Mouse (Mus musculus) heart, postnatal 36 days (tissue): ENCODE data around the gene Nfam1. TPM values are rescaled to one million over a fixed set of nuclear protein-coding genes. Genes with fewer than 3 reads are reported as not detected.

Experiments
- DNase-seq, 2 experiments: peaks; one replicate each; pipeline ENCODE4 v3.0.0; 2021 to 2022
- intact Hi-C: fragments of 180-260 bp; cut with DNase I; formaldehyde crosslinking; loops from one replicate; pipeline ENCODE4 v1.15.1; 2025
- total RNA-seq, 2 experiments: library from RNA; stranded (reverse); gene quantifications; 2 replicates each; pipeline ENCODE4 v1.2.3; 2021

Nfam1 gene
- total RNA-seq, 2 experiments from 2014 or later: 2.3 to 4.4 TPM

DNA sequence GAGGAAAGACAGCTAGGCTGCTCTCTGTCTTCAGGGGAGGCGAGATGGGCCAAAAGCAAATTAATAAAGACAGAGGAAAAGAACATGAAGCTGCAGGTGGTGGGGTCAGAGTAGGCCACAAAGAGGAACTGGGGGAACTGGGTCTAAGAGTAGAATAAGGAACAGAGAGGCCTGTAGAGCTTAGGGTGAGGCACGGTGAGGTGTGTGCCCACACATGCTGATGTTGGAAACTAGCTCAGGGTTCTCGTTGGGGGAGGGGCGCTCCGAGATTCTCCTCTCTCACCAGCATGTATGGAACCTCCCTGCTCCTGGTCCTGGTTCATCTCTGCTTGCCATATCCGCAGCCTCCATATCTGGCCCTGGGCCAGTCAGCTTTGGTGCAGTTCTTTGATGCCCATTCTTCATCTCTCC lies 34.3 kb downstream of the Nfam1 start:
- no peak for DNase-seq
- intact Hi-C loops: no loop called here

DNA sequence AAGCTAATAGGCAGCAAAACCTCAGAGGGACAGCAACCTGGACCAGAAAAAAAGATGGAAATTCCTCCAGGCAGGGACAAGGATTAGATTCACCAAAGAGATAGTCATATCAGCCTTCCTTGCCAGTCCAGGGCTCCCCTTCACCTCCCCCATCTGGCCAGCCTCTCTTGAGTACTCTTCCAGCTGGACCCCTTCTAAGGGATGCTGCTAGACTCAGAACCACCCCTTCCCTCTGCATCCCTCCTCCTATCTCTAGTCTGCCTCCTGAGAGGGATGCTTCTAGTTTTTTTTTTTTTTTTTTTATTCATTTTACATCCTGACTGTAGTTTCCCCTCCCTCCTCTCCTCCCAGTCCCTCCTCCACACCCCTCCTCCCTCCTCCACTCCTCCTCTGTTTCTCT lies 36.7 kb downstream of the Nfam1 start:
- DNase-seq: no peak
- intact Hi-C loops: no loop called here

DNA sequence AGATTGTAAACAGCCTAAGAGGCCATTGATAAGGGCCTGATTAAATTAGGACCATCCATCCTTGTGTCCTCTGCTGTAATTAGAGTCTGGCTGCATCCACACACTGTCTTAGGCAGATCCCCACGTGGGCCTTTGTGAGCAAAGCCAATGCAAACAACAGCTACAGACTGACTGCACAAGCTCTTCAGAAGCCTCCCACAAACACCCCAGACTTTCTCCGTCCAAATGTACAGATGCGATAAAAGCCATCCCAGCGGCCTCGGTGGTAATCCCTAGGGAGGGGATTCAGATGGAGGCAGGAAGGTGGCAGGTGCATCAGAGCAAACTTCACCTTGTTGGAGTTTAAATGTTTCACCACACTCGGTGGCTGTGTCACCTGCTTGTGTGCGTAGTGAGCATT lies 37.9 kb downstream of the Nfam1 start:
- intact Hi-C loops: no loop called here
- no peak for DNase-seq

DNA sequence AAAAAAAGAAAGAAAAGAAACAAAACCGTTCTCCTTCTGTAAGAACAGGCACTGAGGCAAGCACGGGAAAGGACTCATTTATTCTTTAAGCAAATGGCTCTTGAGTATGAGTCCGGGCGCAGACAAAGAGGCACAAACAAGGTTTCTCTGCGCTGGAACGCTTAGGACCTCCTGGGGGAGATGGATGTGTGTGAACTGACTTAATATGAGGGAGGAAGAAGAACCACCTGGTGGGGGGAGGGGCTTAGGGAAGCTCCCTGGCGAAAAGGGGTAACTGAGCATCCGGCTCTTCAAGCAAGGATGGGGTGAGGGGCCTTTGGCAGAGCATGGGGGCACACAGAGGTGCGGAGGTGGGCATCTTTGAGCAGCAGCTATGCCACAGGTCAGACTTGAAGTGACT lies 40.2 kb downstream of the Nfam1 start:
- intact Hi-C loops: no loop called here
- no peak for DNase-seq

DNA sequence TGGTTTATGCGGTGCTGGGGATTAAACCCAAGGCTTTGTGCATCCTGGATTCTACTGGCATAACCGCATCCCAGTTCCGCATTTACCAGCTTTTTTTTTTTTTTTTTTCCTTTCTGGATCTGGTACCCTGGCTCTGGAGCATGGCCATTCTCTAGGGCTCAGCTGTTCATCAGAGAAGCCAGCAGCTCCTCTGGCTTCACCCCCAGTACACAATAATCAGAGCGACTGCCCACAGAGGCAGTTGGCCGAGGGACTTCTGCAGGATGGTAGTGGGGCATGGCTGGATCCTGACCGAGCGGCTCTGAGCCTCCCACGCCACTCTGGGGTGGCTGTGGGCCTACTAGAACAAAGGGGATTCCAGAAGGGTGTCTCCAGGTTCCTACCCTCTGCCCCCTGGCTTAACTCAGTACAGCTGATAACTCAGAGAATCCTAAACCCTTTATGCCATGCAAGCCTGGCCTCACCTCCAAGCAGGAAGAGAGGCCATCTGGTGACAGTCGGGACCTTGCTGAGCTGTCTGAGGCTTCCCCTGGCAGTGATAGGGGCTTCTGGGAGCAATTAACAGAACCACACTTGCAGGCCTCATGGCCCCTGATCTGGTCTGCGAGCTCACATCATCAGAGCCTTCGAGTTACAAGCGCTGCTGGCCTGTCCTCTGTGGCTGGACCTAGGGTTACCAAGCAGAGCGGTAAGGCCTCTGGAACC lies 40.9 kb downstream of the Nfam1 start:
- no peak for DNase-seq
- intact Hi-C loops: no loop called here

DNA sequence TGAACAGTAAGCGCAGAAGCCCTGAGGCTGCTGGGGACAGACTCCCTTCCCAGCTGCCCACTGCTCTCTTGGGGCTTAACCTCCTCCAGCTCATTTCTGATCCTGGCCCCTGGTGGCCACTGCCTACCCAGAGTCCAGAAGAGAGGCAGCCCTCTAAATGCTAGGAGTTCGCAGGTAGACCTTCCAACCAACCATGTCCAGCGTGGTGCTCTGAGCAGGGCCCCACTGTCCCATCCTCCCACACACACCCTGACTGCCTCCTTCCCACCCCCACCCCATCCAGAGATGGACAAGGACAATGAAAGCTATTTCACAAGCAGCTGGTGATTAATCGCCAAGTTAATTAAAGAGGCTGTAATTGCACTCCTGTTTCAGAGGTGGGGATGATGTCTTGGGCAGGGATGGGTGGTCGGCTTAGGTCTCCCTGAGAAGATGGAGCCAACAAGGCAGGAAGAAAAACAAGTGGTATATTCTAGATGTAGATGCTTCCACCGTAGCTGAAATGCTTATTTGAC lies 43.9 kb downstream of the Nfam1 start:
- intact Hi-C loops: no loop called here
- DNase-seq: no peak

DNA sequence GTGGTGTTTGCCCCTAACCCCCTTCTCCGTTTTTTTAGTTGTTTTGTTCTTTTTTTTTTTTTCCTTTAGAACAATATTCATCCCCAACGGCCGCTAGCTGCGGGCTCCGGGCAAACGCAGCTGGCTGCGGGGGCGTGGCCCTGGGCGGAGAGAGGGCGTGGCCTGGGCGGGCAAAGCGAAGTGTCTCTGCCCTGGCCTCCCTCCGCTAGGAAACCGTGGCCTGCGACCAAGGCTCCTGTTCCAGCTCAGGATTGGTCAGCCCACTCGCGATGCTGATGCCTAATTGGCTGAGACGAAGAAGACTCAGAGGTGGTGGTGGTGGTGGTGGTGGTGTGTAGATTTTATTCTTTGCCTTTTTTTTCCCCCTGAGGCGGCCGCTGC lies 45.4 kb downstream of the Nfam1 start, which contains the start of gene Tcf20:
Gene Tcf20, minus strand, starts transcription at position 141 of the 381 bp plus-strand sequence.
- DNase-seq: peak; percentile 94 to 98
- intact Hi-C loops: no loop called here

DNA sequence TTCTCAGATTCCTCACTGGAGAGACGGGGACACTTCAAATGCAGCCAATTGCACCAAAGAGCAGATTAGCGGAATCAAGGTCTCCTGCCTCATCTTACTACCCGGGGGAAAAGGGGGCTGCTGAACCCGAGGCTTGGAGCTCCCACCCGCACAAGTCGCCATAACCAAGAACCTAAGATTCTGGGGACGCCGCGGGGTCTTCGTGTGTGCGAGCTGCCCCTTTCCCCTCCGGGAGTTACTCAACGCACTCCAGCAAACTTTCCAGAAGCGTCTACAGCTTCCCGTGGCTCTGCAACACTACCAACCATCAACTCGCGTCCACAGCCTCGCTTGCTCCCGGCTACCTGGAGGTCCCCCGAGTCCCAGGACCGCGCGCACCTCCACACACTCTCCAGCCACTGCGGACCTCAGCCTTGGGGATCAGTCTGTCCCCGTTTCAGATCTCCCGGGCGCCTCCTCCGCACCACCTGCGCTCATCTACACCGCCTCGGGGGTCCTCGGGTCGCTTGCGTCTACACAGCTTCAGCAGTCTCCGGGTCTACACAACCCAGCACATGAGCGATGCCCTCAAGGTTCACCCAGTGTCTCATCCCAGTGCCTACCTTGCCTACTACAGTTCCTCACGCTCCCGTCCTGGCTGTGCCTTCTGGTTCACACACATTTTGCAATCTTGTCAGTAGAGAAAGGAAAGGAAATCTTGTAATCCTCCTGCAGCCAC lies 45.9 kb downstream of the Nfam1 start:
- DNase-seq: no peak
- intact Hi-C loops: no loop called here

DNA sequence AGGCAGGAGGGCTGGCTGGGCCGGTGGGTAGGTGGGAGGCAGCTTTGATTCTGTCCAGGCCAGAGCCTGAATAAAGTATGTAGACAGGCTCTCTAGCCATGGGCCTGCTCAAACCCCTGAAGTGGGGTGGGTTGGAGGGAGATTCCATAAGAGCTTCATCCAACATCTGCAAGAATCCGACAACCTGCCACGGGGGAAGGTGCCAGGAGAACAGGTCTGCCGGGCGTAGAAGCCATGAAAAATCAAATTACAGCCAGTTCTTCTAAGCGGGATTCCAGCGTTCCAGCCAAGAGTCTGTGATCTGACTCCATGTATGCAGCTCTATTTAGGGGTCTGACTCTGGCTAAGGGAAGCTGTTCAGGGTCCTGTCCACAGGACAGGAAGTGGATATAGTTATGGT lies 48.5 kb downstream of the Nfam1 start:
- intact Hi-C loops: no loop called here
- DNase-seq: no peak

DNA sequence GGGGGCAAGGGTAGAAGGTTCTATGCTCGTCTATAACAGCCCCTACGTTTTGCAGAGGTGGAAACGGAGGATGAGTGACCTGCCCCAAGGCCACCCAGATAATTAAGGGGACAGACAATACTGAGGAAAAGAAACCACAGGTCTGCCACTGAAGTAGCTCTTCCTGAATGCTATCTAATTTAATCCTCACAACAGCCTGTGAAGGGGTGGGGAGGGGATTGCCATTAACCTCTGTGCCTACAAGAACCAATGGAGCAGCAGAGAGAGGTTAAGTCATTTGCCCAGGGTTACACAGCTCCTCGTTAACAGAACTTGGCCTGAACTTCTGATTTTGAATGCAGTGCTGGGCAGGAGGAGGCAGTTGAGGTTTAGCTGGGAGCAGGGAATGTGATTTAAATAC lies 49.0 kb downstream of the Nfam1 start:
- intact Hi-C loops: no loop called here
- DNase-seq: no peak

DNA sequence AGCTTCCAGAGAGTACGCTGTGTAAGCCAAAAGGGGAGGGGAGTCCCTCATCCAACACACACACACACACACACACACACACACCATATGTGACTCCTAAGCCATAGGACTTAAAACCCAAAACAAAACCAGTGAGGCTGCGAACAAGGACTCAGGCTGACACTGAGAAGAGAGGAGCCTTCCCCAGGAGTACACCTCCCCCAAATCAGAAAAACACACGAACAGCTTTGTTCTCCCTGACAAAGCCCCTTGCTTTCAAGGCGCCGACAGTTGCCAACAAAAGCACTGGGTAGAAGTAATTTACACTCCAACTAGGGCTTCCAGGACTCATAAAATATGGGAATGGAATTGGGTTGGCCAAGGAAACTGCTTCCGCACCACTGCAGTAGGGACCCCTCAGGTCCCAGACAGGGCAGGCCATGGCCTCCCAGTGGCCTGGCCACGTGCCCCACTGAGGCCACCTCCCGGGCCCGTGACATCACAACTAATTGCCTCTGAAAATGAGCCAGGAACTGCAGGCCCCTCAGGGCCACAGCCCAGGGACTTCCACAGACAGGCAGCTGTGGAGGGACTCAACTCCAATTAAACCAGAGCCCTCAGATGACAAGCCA lies 49.6 kb downstream of the Nfam1 start:
- DNase-seq: peak in 1 of 2 experiments; percentile 17

DNA sequence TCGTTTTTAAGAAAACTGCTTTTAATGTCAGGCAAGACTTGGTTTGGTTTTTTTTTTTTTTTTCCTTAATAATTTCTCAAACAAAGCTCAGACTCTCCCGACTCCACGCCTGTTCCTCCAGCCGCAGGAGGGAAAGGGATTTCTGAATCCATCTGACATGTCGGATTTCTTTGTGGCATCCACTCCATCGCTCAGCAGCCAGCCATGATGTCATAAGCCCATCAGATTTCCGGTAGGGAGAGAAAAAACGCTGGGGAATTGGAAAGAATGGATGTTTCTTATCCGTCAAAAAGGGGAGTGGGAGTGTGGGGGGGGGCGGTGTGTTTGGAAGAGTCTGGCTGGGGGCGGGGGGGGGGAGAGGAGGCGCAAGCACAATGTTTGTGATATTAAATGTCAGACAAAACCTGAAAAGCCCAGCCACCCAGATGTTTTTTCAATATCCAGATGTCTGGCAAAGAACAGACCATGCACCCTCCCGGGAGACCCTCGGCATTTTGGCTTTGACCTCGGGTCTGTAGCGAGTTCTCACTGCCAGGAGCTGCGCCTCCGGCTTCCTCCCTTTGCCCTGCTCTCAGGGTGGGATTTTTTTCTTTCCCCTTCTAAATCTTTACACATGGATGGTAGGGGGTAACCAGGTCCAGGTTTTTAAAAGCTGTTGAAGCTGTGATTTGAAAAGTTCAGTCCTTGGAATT lies 50.2 kb downstream of the Nfam1 start:
- peak in 1 of 2 experiments; percentile 41 for DNase-seq
- intact Hi-C loops: no loop called here

More for the DNA sequence above, 49.6 kb downstream of the Nfam1 start:
- intact Hi-C loops: no loop called here

DNA sequence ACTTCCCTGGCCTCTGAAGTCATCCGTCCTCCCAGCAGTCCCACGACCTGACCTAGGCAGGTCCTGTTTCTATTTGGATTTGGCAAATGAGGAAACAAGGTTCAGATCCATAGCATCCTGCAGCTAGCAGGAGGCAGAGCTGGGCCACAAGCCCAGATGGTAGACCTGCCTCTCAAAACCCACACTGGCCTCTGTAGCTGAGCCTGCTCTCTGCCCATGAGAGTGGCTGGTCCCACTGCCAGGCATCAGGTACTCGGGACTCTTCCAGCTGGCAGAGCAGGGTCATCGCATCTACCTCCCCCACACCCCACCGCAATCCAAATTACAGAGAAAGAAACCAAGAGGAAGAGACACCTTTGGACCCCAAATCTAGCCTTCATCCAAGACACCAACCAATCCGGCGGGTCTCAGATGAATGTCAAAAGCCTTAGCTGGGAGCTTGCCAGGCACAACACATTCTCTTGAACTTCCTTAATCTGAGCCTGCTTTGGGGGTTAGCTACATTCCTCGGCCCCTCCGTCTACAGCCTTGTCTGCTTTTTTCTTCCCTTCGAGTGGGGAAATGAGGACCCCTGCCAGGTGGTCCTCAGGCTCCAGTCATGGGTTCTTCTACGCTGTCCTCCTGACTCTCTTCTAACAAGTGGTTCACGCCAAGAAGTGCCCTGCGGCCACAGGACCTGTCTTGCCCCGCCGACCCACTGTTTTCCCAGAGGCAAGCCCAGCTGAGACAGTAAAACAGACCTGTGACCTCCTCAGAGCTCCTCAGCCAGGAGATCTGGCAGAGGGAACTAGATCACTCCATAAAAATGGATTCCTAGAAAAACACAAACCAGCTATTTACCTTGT lies 51.2 kb downstream of the Nfam1 start:
- intact Hi-C loops: no loop called here
- DNase-seq: no peak

DNA sequence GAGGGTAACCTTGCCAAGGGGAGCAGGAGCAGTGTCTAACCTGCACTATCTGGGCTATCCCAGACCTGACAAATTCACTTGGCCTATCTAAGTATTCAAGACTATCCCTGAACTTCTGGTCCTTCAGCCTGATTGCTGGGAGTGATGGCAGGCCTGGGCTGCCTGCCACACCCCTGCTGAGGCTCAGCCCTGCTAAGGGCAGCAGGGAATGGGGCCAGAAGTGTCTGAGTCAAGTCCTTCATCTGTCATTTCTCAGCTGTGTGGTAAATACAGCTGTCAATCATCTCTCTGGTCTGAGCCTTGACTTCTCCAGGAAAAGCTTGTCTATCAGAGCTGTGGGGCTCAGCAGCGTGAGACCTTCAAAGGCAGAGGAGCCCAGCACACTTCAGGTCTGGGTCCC lies 53.6 kb downstream of the Nfam1 start:
- DNase-seq: no peak
- intact Hi-C loops: no loop called here

DNA sequence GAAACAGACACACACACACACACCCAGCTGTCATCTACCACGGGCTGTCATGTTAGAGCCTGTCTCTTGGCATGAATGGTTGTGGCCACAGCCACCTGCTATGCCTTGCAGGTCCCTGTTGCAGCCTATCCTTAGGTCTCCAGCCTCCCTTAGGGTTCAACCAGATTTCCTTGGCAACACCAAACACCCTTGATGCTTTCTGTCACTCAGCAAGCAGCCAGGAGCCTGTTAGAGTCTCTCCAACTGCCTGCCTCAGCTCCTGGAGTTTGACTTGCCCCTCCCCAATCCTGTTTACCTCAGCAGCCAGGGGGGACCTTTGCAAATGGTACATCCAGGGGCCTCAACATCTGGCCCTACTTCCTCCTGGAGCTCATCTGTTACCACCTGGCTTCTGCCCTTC lies 58.6 kb downstream of the Nfam1 start:
- intact Hi-C loops: no loop called here
- DNase-seq: no peak

DNA sequence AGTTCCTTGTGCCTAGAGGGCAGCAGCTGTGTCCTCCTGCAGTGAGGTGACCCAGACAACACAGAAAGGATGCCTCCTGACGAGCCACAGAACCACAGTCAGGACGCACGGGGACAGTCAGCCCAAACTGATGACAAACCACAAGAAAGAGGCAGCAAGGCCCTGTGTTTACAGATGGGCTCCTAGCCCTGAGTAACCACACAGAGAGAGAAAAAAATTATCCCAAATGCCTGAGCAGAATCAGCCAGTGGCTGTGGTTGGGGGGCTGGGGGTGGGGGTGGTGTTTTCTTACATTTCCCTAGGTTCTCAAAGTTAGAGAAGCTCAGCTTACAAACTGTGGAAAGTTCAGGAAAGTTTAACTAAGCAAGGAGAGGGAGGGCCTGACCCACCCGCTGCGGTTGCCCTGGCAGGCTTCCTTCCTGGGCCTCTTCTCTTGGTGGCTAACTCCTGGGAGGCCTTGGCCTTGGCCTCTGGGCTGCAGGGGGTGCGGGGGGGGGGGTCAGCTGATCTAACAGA lies 63.8 kb downstream of the Nfam1 start:
- no peak for DNase-seq
- intact Hi-C loops: no loop called here

DNA sequence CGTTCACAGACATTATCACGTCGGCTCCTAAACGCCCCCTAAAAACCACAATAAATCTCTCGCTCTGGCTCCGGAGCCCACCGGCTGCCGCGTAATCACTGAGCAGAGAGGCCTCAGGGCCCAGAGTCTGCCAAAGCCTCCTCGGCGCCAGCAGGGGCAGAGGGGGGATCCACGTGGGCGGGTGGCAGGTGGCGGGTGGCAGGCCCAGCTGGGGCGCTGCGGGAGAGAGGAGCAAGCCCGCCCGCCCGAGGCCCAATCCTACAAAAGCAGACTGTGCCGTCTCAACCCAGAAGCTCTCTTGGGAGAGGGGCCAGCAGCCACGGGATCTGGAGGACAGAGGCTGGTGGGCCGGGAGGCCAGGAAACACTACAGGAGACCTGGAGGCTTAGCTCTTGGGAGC lies 64.7 kb downstream of the Nfam1 start:
- intact Hi-C loops: no loop called here
- DNase-seq: no peak

DNA sequence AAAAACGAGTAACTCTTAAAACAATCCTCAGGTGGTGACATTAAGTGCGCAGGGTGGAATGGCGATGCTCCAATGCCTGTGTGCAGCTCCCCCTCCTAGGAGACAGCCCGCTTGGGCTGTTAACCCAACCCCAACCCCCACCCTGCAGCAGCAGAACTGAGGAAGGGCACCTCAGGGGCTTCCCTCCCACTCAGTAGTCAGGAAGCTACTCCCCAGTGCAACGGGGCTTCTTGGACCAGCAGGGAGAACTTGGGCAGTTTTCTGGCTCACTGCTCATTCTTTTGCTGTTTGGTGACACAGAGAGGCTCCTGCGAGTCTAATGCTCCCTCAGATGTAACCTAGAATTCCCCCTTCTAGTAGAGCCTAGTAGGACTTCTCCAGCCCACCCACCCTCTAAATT lies 65.2 kb downstream of the Nfam1 start:
- DNase-seq: no peak
- intact Hi-C loops: no loop called here

DNA sequence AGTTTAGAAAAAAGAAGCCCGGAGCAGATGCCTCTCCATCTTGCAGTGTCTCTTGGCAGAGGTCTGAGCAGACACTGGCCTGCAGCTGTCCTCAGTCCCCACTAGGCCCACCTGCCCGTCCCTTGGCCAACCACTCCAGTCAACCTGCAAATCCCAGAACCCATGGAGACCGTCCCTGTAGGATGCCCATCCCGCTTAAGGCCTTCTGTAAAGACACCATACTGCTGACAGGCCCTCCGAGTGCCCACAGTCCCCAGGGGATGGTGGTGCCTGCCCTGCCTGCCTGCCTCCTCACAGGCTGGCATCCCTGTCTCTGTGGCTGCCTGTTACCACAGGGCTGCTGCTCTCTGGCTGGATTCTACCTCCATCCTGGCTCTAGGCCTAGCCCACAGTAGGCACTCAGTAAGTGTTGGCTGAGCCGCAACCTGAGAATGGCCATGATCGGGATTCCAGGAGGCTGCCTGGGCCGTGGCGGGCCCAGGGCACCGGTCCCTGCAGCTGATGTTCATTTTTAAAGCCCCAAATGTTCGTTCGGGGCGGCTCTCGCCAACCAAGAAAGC lies 68.8 kb downstream of the Nfam1 start:
- intact Hi-C loops: no loop called here
- no peak for DNase-seq
